Mouse (Mus musculus) gonadal fat pad, adult 2 months (tissue): ENCODE results near the gene Nrxn1. TPM values are rescaled to one million over a fixed set of nuclear protein-coding genes. Genes with fewer than 3 reads are reported as not detected.
"Not testable (repeated sequence)": the region's sequence is repeated elsewhere in the genome, so short reads cannot be mapped to it uniquely, and the experiment has no call there.

ENCODE experiments used
- DNase-seq: peaks from one replicate; pipeline ENCODE4 v3.0.0-alpha.2; 2012; ENCODE audit warnings: low read depth
- polyA plus RNA-seq: library from polyadenylated mRNA; depleted of rRNA; stranded (reverse); fragments of >200 nt; gene quantifications from 2 replicates; pipeline ENCODE4 v1.2.3, GENCODE M21; 2012

Gene Nrxn1
- polyA plus RNA-seq, 1 experiment, result 0.57 TPM

- DNase-seq, result no peak
These were observed 508.9 kb downstream of the Nrxn1 start for GRCm38 (mm10) chr17:90583826-90584534.

GRCm38 (mm10) chr17:90583196-90583595 lies 509.7 kb downstream of the Nrxn1 start:
- DNase-seq, result no peak

- DNase-seq, result no peak
These were observed 523.0 kb downstream of the Nrxn1 start for GRCm38 (mm10) chr17:90569877-90570276.

GRCm38 (mm10) chr17:90565186-90565585 lies 527.7 kb downstream of the Nrxn1 start:
- no peak for DNase-seq

- no peak for DNase-seq
These were observed 536.5 kb downstream of the Nrxn1 start for GRCm38 (mm10) chr17:90556376-90556775.

GRCm38 (mm10) chr17:90550415-90550814 lies 542.5 kb downstream of the Nrxn1 start:
- DNase-seq, result no peak

- no peak for DNase-seq
These were observed 546.1 kb downstream of the Nrxn1 start for GRCm38 (mm10) chr17:90546806-90547205.

GRCm38 (mm10) chr17:90544639-90545259 lies 548.1 kb downstream of the Nrxn1 start:
- DNase-seq, result no peak

GRCm38 (mm10) chr17:90543986-90544638 lies 548.8 kb downstream of the Nrxn1 start:
- DNase-seq, result no peak

GRCm38 (mm10) chr17:90531443-90531842 lies 561.4 kb downstream of the Nrxn1 start:
- no peak for DNase-seq

GRCm38 (mm10) chr17:90506026-90506425 lies 586.8 kb downstream of the Nrxn1 start:
- no peak for DNase-seq

GRCm38 (mm10) chr17:90503999-90504398 lies 588.9 kb downstream of the Nrxn1 start:
- DNase-seq, result not testable (repeated sequence)

GRCm38 (mm10) chr17:90501023-90501675 lies 591.7 kb downstream of the Nrxn1 start:
- DNase-seq, result no peak

GRCm38 (mm10) chr17:90479531-90480250 lies 613.2 kb downstream of the Nrxn1 start:
- DNase-seq, result no peak

- DNase-seq, result no peak
These were observed 636.1 kb downstream of the Nrxn1 start for GRCm38 (mm10) chr17:90456748-90457147.

GRCm38 (mm10) chr17:90455904-90456303 lies 637.0 kb downstream of the Nrxn1 start:
- no peak for DNase-seq

- DNase-seq, result no peak
These were observed 637.5 kb downstream of the Nrxn1 start for GRCm38 (mm10) chr17:90455409-90455775.

- DNase-seq, result no peak
These were observed 638.0 kb downstream of the Nrxn1 start for GRCm38 (mm10) chr17:90454738-90455408.

GRCm38 (mm10) chr17:90454356-90454737 lies 638.5 kb downstream of the Nrxn1 start:
- DNase-seq, result no peak

GRCm38 (mm10) chr17:90453280-90453679 lies 639.6 kb downstream of the Nrxn1 start:
- DNase-seq, result no peak

- DNase-seq, result no peak
These were observed 640.1 kb downstream of the Nrxn1 start for GRCm38 (mm10) chr17:90452770-90453169.
